ENCODE assay signal across 8 mouse cellular contexts in genomic region chr2:30692561-30693205, GRCm38 (mm10).
DNase-seq lines count a peak whose midpoint lies in the region; ATAC-seq and TF ChIP-seq lines count a peak whose summit lies in the region.

No protein-coding gene starts in this region.

- peak overlapping the region; percentile 55 for H3K4me2 ChIP-seq in embryonic facial prominence, embryonic 12.5 days (replicated peaks)
- peak overlapping the region; percentile 74 for H3K4me2 ChIP-seq in limb, embryonic 13.5 days (replicated peaks)
- H3K4me2 ChIP-seq in midbrain, postnatal 0 days (ENCODE audit: low read depth, low read length, poor library complexity, severe bottlenecking), result peak overlapping the region; percentile 28; the same call in 1 of the 2 replicates

- H3K9me3 ChIP-seq in embryonic facial prominence, embryonic 12.5 days, result no peaks in the 10 kb centered on the region
- H3K9me3 ChIP-seq in limb, embryonic 13.5 days, result no peaks in the 10 kb centered on the region
- no peaks in the 10 kb centered on the region for H3K9me3 ChIP-seq in midbrain, postnatal 0 days (ENCODE audit: low read length)

- H3K36me3 ChIP-seq in embryonic facial prominence, embryonic 12.5 days, result no peaks in the 10 kb centered on the region
- no peaks in the 10 kb centered on the region for H3K36me3 ChIP-seq in limb, embryonic 13.5 days
- H3K36me3 ChIP-seq in midbrain, postnatal 0 days (ENCODE audit: insufficient read depth, low read length), result no peaks in the 10 kb centered on the region

- DNase-seq in frontal cortex, postnatal 25 days (ENCODE audit: low spot score in 2 of 2), result no peak
- DNase-seq in ES-CJ7 (ENCODE audit: low read depth, low spot score), result peak; percentile 78
- peak; percentile 31 for DNase-seq in heart, postnatal 25 days (ENCODE audit: low spot score)
- peak; percentile 93 for DNase-seq in midbrain, postnatal 0 days (ENCODE audit: low spot score)
- DNase-seq in thymus, postnatal 4 days, result peak; percentile 56

- peak overlapping the region; percentile 52 for H3K9ac ChIP-seq in embryonic facial prominence, embryonic 12.5 days
- H3K9ac ChIP-seq in limb, embryonic 13.5 days, result peak overlapping the region; percentile 55
- peak overlapping the region; percentile 36; the same call in 1 of the 2 replicates for H3K9ac ChIP-seq in midbrain, postnatal 0 days (replicated peaks; ENCODE audit: low read length, poor library complexity, severe bottlenecking)

- 4% methylated on average over 12 of the region's 13 CpGs for WGBS in embryonic facial prominence, embryonic 12.5 days
- 3% methylated on average over 10 of the region's 13 CpGs for WGBS in limb, embryonic 13.5 days
- WGBS in midbrain, postnatal 0 days, result 4% methylated on average over 13 of the region's 13 CpGs

- H3K27me3 ChIP-seq in embryonic facial prominence, embryonic 12.5 days, result no peaks in the 10 kb centered on the region
- no peaks in the 10 kb centered on the region for H3K27me3 ChIP-seq in limb, embryonic 13.5 days
- H3K27me3 ChIP-seq in midbrain, postnatal 0 days (ENCODE audit: insufficient read depth, low read length), result no peaks in the 10 kb centered on the region

- intact Hi-C loops in heart, postnatal 25 days (cut with DNase I), result no loop called here

- TF ChIP-seq CTCF in midbrain, postnatal 0 days (IDR thresholded peaks at IDR 0.05), result no peak

- peaks cover 57% of the 10 kb centered on the region for H3K4me1 ChIP-seq in embryonic facial prominence, embryonic 12.5 days
- H3K4me1 ChIP-seq in limb, embryonic 13.5 days, result peaks cover 52% of the 10 kb centered on the region
- H3K4me1 ChIP-seq in midbrain, postnatal 0 days (ENCODE audit: insufficient read depth, low read length), result peaks cover 22% of the 10 kb centered on the region

- ATAC-seq in frontal cortex, adult (ENCODE audit: low TSS enrichment), result peak; percentile 18; the same call in 1 of the 2 replicates
- ATAC-seq in embryonic facial prominence, embryonic 12.5 days (ENCODE audit: insufficient number of reproducible peaks, insufficient read depth, low FRiP score, low TSS enrichment), result peak; percentile 73; the same call in 1 of the 2 replicates
- ATAC-seq in limb, embryonic 13.5 days (ENCODE audit: low FRiP score, low read depth), result peak; percentile 89
- ATAC-seq in midbrain, postnatal 0 days (ENCODE audit: low FRiP score), result peak; percentile 86

- peak overlapping the region; percentile 99 for H3K27ac ChIP-seq in embryonic facial prominence, embryonic 12.5 days
- peak overlapping the region; percentile 99 for H3K27ac ChIP-seq in limb, embryonic 13.5 days
- peak overlapping the region; percentile 99 for H3K27ac ChIP-seq in midbrain, postnatal 0 days (ENCODE audit: low read depth, low read length)

- peak overlapping the region; percentile 37 for H3K4me3 ChIP-seq in embryonic facial prominence, embryonic 12.5 days
- peak overlapping the region; percentile 45 for H3K4me3 ChIP-seq in limb, embryonic 13.5 days
- H3K4me3 ChIP-seq in midbrain, postnatal 0 days (ENCODE audit: low read depth, low read length), result no peak overlapping the region

Comparison
In these comparisons a context has a peak if more than half of its experiments do, and no peak if none do; other contexts are left out.
1. ATAC-seq: peak in every context shown above with its lines; median percentile 89 in limb, embryonic 13.5 days; 86 in midbrain, postnatal 0 days; 73 in embryonic facial prominence, embryonic 12.5 days; 18 in frontal cortex, adult.
2. DNase-seq: peak in ES-CJ7 (single experiment), heart, postnatal 25 days (single experiment), midbrain, postnatal 0 days (single experiment) and thymus, postnatal 4 days (single experiment); none in frontal cortex, postnatal 25 days (0 of 2).
3. Peak in every context shown above with its lines, with median percentiles within 50 percentile points of each other: H3K27ac ChIP-seq, H3K4me2 ChIP-seq and H3K9ac ChIP-seq.